Mouse (Mus musculus) midbrain, embryonic 15.5 days (tissue): ENCODE measurements around the gene Sprr2a3. TPM values are rescaled to one million over a fixed set of nuclear protein-coding genes. Genes with fewer than 3 reads are reported as not detected.
A peak's percentile ranks its signal among the peaks of the same experiment; 100 is the strongest.
"Not testable (repeated sequence)": the region's sequence is repeated elsewhere in the genome, so short reads cannot be mapped to it uniquely, and the experiment has no call there.

ENCODE experiments used
- ATAC-seq: fragments of 200-750 bp; cut with Nextera tagmentation; replicated peaks from 2 replicates; pipeline ENCODE4 v1.8.0; 2017; ENCODE audit warnings: moderate TSS enrichment
- H3K27ac ChIP-seq: fragments of 300-500 bp; sonication (generic); 2 replicates; pipeline ENCODE4 v1.5.1; 2015; ENCODE audit warnings: mild to moderate bottlenecking, inconsistent platforms
- H3K27me3 ChIP-seq: fragments of 300-500 bp; sonication (generic); replicated peaks from 2 replicates; pipeline ENCODE4 v1.6.1; 2015; ENCODE audit warnings: inconsistent platforms
- H3K36me3 ChIP-seq: fragments of 300-500 bp; sonication (generic); replicated peaks from 2 replicates; pipeline ENCODE4 v1.6.1; 2015; ENCODE audit warnings: inconsistent platforms
- H3K4me1 ChIP-seq: fragments of 300-500 bp; sonication (generic); 2 replicates; pipeline ENCODE4 v1.6.1; 2015; ENCODE audit warnings: inconsistent platforms
- H3K4me2 ChIP-seq: fragments of 300-500 bp; sonication (generic); 2 replicates; pipeline ENCODE4 v1.6.1; 2015; ENCODE audit warnings: inconsistent platforms, mild to moderate bottlenecking, moderate library complexity
- H3K4me3 ChIP-seq: fragments of 300-500 bp; sonication (generic); 2 replicates; pipeline ENCODE4 v1.5.1; 2015; ENCODE audit warnings: mild to moderate bottlenecking, inconsistent platforms
- H3K9ac ChIP-seq: fragments of 300-500 bp; sonication (generic); 2 replicates; pipeline ENCODE4 v1.6.1; 2015; ENCODE audit warnings: mild to moderate bottlenecking, inconsistent platforms
- H3K9me3 ChIP-seq: fragments of 300-500 bp; sonication (generic); 2 replicates; pipeline ENCODE4 v1.6.1; 2016; ENCODE audit warnings: inconsistent platforms
- WGBS: fragments of 180-500 bp; shearing (Covaris S2); methylation state at CpG from one replicate; pipeline ENCODE4 v1.1.7; 2015; ENCODE audit warnings: mixed read lengths; 5-methylcytosine and 5-hydroxymethylcytosine counted together
- polyA plus RNA-seq: library from polyadenylated mRNA; unstranded; fragments of >200 nt; fragmentation: Nextera tagmentation; extraction: Ambion mirVana; gene quantifications from 2 replicates; pipeline ENCODE4 v1.2.1, GENCODE M21; 2015

The Sprr2a3 gene
- polyA plus RNA-seq, result not detected in 2 replicates

DNA sequence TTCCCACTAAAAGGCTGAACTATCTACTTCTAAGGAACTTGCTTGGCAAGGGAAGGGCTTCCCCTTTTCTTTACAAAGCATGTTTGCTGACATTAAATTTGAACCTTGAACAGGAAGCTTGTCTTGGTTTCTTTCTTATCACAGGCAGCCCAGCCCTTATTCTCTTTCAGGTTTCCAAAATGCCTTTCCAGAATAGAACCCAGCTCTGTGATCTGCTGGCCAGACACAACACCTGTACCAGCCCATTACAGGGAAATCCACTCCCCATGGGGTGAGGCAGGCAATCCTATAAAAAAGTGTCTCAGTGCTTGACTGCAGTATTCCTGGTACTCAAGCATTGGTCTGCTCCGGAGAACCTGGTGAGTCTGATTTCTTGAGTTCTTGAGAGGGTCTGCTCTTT lies at the start of gene Sprr2a3:
Gene Sprr2a3, plus strand, starts transcription at position 317 of the 400 bp plus-strand sequence.
- not testable (repeated sequence) for H3K9me3 ChIP-seq, H3K9ac ChIP-seq, H3K27me3 ChIP-seq, H3K4me1 ChIP-seq, ATAC-seq, H3K27ac ChIP-seq, H3K4me2 ChIP-seq, H3K4me3 ChIP-seq, H3K36me3 ChIP-seq
- 95% methylated on average over 1 of the region's 1 CpGs for WGBS

DNA sequence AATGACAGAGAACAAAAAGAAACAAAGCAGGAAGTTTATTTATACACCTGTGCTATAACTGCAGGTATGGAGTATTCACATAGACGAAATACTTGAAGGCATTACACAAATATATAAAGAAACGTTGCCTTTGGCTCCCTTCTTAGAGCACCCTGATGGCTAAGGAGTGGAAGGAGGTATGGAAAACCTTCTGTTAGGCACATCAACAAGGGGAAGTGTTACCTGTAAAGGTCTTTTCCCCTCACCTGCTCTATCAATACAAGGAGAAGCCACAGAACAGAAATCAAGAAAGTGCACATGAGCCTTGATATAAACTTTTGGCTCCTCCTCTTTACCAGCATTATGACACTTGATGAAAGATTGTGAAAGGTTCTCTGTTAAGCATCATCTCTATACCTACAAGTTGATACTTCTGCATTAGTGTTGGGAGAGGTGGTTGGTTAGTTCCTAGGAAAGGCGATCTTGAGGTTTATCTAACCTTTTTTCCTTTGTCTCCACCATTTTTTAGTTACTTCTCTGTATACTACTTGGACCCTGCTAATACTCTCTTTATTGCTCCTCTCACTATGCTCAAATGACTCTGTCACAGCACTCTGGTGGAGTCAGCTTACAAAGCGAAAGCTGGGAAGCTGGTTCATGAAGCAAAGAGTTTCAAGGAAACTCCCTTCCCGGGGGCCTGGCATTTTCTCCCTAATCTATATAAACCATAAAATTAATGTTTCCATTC lies 48.6 kb upstream of the Sprr2a3 start:
- not testable (repeated sequence) for ATAC-seq, H3K27me3 ChIP-seq, H3K4me3 ChIP-seq, H3K36me3 ChIP-seq, H3K9ac ChIP-seq, H3K4me2 ChIP-seq, H3K27ac ChIP-seq, H3K9me3 ChIP-seq, H3K4me1 ChIP-seq
- no CpG with 5 or more reads among the region's 5 CpGs for WGBS

DNA sequence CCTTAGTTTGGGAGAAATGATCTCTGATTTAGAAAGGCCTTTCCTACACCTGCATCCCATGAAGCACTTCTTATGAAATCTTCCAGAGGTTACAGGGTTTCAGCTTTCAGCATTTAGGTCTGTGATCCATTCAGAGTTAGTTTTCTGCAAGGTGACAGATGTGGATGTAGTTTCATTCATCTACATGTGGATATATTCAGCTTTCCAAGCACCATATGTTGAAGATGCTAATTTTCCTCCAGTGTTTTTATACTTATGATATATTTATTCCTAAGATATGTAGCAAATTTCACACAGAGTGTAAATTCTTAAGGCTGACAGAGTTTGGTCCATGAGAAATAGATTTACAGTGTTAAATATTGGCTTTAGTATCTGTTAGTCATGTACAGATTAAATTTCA lies 46.5 kb upstream of the Sprr2a3 start:
- not testable (repeated sequence) for H3K4me3 ChIP-seq, H3K27me3 ChIP-seq, H3K4me1 ChIP-seq, H3K9ac ChIP-seq, ATAC-seq, H3K27ac ChIP-seq, H3K9me3 ChIP-seq, H3K36me3 ChIP-seq, H3K4me2 ChIP-seq

- not testable (repeated sequence) for H3K9me3 ChIP-seq, H3K4me3 ChIP-seq, H3K27ac ChIP-seq, H3K27me3 ChIP-seq, H3K4me2 ChIP-seq, H3K4me1 ChIP-seq, H3K36me3 ChIP-seq, H3K9ac ChIP-seq
- no CpG with 5 or more reads among the region's 1 CpGs for WGBS
- peak; percentile 25; the same call in 1 of the 2 replicates for ATAC-seq
Measured at GRCm38 (mm10) chr3:92239197-92239596, 46.0 kb upstream of the Sprr2a3 start.

DNA sequence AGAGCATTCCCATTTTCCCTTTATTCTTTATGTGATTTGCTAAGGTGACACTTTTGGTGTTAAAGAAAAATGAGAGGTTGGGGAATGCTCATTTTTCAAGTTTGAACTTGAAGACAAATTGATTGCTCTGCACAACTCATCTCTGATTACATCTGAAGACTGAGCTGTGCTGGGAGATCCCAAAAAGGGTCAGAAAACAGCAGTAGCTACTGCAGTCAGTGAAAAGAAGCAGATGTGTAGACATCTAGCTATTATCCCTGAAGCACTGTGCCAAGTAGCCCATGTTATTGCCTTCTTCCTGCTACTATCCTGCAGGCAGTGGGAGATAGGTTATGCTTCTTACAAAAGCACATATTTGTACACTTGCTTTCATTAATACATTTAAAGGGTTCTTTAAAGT lies 40.4 kb upstream of the Sprr2a3 start:
- ATAC-seq, H3K36me3 ChIP-seq, H3K9me3 ChIP-seq, H3K27ac ChIP-seq, H3K4me1 ChIP-seq, H3K27me3 ChIP-seq, H3K9ac ChIP-seq, H3K4me2 ChIP-seq, H3K4me3 ChIP-seq: not testable (repeated sequence)

DNA sequence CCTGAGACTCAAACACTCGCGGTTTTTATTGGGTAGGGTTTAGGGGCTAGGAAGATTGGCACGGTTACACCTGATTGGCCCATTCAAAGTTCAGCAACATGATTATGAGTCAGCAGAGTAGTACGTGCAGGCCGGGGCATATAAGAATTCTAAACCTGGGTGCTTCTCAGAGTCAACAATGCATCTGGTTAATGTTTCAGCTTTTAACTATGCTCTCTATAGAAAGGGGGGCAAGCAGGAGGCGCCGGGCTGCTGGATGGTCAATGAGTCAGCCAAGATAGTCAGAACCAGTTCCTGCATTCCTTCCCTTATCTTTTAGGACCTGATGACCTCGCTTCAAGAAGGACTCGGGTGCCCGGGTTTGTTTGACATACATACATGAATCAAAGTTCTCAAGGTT lies 39.0 kb upstream of the Sprr2a3 start:
- H3K4me2 ChIP-seq, H3K27me3 ChIP-seq, H3K36me3 ChIP-seq, H3K4me3 ChIP-seq, H3K9me3 ChIP-seq, H3K9ac ChIP-seq, H3K27ac ChIP-seq, H3K4me1 ChIP-seq, ATAC-seq: not testable (repeated sequence)
- no CpG with 5 or more reads among the region's 10 CpGs for WGBS

DNA sequence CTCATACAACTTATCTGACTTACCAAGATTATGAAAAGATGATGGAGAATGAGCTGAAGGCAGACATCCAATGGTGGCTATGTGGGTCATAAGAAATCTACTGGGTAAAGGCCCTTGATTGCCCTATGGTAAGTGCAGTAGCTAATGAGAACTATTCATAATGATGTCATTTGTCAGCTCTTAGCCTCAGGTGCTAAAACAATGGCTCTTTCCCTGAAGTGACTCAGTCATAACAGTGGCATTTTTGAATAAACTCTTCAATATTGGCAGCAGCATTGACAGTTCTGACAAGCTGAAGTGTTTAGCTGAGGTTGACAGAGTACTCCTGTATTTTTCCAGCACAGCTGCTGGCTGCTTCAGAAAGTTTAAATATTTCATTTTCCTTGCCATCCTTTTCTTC lies 36.7 kb upstream of the Sprr2a3 start:
- ATAC-seq, H3K27ac ChIP-seq, H3K4me1 ChIP-seq, H3K9me3 ChIP-seq, H3K27me3 ChIP-seq, H3K36me3 ChIP-seq, H3K4me2 ChIP-seq, H3K9ac ChIP-seq, H3K4me3 ChIP-seq: not testable (repeated sequence)

DNA sequence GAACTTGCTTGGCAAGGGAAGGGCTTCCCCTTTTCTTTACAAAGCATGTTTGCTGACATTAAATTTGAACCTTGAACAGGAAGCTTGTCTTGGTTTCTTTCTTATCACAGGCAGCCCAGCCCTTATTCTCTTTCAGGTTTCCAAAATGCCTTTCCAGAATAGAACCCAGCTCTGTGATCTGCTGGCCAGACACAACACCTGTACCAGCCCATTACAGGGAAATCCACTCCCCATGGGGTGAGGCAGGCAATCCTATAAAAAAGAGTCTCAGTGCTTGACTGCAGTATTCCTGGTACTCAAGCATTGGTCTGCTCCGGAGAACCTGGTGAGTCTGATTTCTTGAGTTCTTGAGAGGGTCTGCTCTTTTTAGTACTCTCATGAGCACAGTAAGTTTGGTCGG lies 34.8 kb upstream of the Sprr2a3 start:
- not testable (repeated sequence) for H3K27ac ChIP-seq, H3K4me3 ChIP-seq, H3K27me3 ChIP-seq, H3K4me1 ChIP-seq, H3K4me2 ChIP-seq, H3K9ac ChIP-seq, ATAC-seq, H3K36me3 ChIP-seq, H3K9me3 ChIP-seq
- 97% methylated on average over 2 of the region's 2 CpGs for WGBS

DNA sequence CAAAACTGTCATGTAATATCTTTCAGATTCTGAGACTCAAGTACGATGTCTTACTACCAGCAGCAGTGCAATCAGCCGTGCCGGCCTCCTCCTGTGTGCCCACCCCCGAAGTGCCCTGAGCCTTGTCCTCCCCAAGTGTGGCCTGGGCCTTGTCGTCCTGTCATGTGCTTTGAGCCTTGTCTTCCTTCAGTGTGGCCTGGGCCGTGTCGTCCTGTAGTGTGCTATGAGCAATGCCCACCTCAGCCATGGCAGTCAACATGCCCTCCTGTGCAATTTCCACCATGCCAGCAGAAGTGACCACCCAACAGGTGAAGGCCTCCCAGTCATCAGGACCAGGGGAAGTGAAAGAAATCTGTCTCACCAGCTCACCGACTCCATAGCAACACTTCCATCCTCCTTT lies 31.4 kb upstream of the Sprr2a3 start:
- ATAC-seq, H3K36me3 ChIP-seq, H3K4me3 ChIP-seq, H3K27ac ChIP-seq, H3K4me1 ChIP-seq, H3K9me3 ChIP-seq, H3K4me2 ChIP-seq, H3K27me3 ChIP-seq, H3K9ac ChIP-seq: not testable (repeated sequence)
- whole genome bisulfite sequencing, result no CpG with 5 or more reads among the region's 8 CpGs

- not testable (repeated sequence) for H3K9ac ChIP-seq, H3K27ac ChIP-seq, H3K36me3 ChIP-seq, H3K4me2 ChIP-seq, H3K4me1 ChIP-seq, H3K4me3 ChIP-seq, H3K9me3 ChIP-seq, H3K27me3 ChIP-seq
- ATAC-seq, result peak; percentile 62; the same call in 1 of the 2 replicates
Measured at GRCm38 (mm10) chr3:92258526-92258925, 26.7 kb upstream of the Sprr2a3 start.

- no CpG with 5 or more reads among the region's 2 CpGs for WGBS
- not testable (repeated sequence) for H3K9ac ChIP-seq, ATAC-seq
Measured at GRCm38 (mm10) chr3:92263462-92263861, 21.8 kb upstream of the Sprr2a3 start.

DNA sequence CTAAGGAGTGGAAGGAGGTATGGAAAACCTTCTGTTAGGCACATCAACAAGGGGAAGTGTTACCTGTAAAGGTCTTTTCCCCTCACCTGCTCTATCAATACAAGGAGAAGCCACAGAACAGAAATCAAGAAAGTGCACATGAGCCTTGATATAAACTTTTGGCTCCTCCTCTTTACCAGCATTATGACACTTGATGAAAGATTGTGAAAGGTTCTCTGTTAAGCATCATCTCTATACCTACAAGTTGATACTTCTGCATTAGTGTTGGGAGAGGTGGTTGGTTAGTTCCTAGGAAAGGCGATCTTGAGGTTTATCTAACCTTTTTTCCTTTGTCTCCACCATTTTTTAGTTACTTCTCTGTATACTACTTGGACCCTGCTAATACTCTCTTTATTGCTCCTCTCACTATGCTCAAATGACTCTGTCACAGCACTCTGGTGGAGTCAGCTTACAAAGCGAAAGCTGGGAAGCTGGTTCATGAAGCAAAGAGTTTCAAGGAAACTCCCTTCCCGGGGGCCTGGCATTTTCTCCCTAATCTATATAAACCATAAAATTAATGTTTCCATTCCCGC lies 13.7 kb upstream of the Sprr2a3 start:
- not testable (repeated sequence) for H3K4me3 ChIP-seq, H3K36me3 ChIP-seq, H3K4me2 ChIP-seq, H3K27ac ChIP-seq, H3K9ac ChIP-seq, H3K9me3 ChIP-seq, H3K27me3 ChIP-seq, ATAC-seq, H3K4me1 ChIP-seq
- WGBS, result no CpG with 5 or more reads among the region's 4 CpGs

More at GRCm38 (mm10) chr3:92263462-92263861, 21.8 kb upstream of the Sprr2a3 start:
- H3K4me1 ChIP-seq, H3K27ac ChIP-seq, H3K9me3 ChIP-seq, H3K36me3 ChIP-seq, H3K4me2 ChIP-seq, H3K4me3 ChIP-seq, H3K27me3 ChIP-seq: not testable (repeated sequence)

- not testable (repeated sequence) for H3K4me2 ChIP-seq, H3K4me3 ChIP-seq, H3K9me3 ChIP-seq, H3K4me1 ChIP-seq, H3K36me3 ChIP-seq, H3K27ac ChIP-seq, ATAC-seq, H3K27me3 ChIP-seq, H3K9ac ChIP-seq
Measured at GRCm38 (mm10) chr3:92273504-92273903, 11.7 kb upstream of the Sprr2a3 start.
